ENCODE assay signal across 24 mouse cellular contexts in genomic region chr8:94282453-94282985, GRCm38 (mm10). TPM values are rescaled to one million over a fixed set of nuclear protein-coding genes. Genes with fewer than 3 reads are reported as not detected.
DNase-seq lines count a peak whose midpoint lies in the region; ATAC-seq lines count a peak whose summit lies in the region.
"Had no signal": no experiment of that assay in that cellular context is flagged by ENCODE, and none has a peak within 500 bp of the region (broad histone marks: within the 10 kb centered on the region; RNA-seq: fewer than 3 reads in every experiment).

No protein-coding gene starts in this region.

- H3K36me3 ChIP-seq in heart, embryonic 12.5 days = no peaks in the 10 kb centered on the region
- 0 out of 2 replicates have a peak, but pooled peaks cover under 1% of the 10 kb centered on the region for H3K36me3 ChIP-seq in forebrain, embryonic 10.5 days (replicated peaks)
- H3K36me3 ChIP-seq: hindbrain, embryonic 10.5 days; limb, embryonic 10.5 days; liver, embryonic 15.5 days; midbrain, embryonic 10.5 days had no signal

- no peak for ATAC-seq in heart, embryonic 12.5 days (ENCODE audit: insufficient number of reproducible peaks, low FRiP score)
- ATAC-seq: forebrain, embryonic 13.5 days; inflammation-experienced regulatory T-cells, adult 6 months had no signal

- H3K9me3 ChIP-seq in heart, embryonic 12.5 days (replicated peaks) = no peaks in the 10 kb centered on the region
- H3K9me3 ChIP-seq in forebrain, embryonic 10.5 days = no peaks in the 10 kb centered on the region
- H3K9me3 ChIP-seq: forebrain, embryonic 13.5 days; hindbrain, embryonic 10.5 days; limb, embryonic 10.5 days; liver, embryonic 15.5 days; midbrain, embryonic 10.5 days had no signal

- H3K4me1 ChIP-seq in heart, embryonic 12.5 days (replicated peaks) = 0 out of 2 replicates have a peak, but pooled peaks cover 4% of the 10 kb centered on the region
- H3K4me1 ChIP-seq in forebrain, embryonic 10.5 days = 0 out of 2 replicates have a peak, but pooled peaks cover 6% of the 10 kb centered on the region
- H3K4me1 ChIP-seq: hindbrain, embryonic 10.5 days; limb, embryonic 10.5 days; midbrain, embryonic 10.5 days had no signal

- DNase-seq in heart, adult 11 months = peak; percentile 11
- peak; percentile 78 for DNase-seq in Muller cell, postnatal 12 days (ENCODE audit: inconsistent ontology term)
- peak; percentile 25 for DNase-seq in cerebellum, adult 11-12 months
- peak; percentile 72 for DNase-seq in cerebellum, postnatal 10 days
- DNase-seq in thymus, adult 18-20 months = no peak
- no peak for DNase-seq in forebrain, embryonic 10.5 days (ENCODE audit: extremely low spot score, low spot score)
- DNase-seq in frontal cortex, postnatal 36 days (ENCODE audit: low spot score in 2 of 2) = no peak
- DNase-seq: gastrocnemius, adult 2 months; heart, postnatal 10 days; kidney, adult 8-10 months; kidney, postnatal 10 days; liver; right cerebral cortex, postnatal 25 days; thymus, postnatal 4 days had no signal

- H3K9ac ChIP-seq in heart, embryonic 12.5 days = no peak overlapping the region
- H3K9ac ChIP-seq: forebrain, embryonic 13.5 days; liver, embryonic 15.5 days had no signal

- no peak overlapping the region for H3K4me2 ChIP-seq in heart, embryonic 12.5 days
- H3K4me2 ChIP-seq: forebrain, embryonic 13.5 days; heart, embryonic 11.5 days; liver, embryonic 15.5 days had no signal

- no peak overlapping the region for H3K27ac ChIP-seq in heart, embryonic 12.5 days (ENCODE audit: poor library complexity, severe bottlenecking)
- no peak overlapping the region for H3K27ac ChIP-seq in forebrain, embryonic 10.5 days
- H3K27ac ChIP-seq: forebrain, embryonic 13.5 days; gastrocnemius, adult 2 months; hindbrain, embryonic 10.5 days; limb, embryonic 10.5 days; liver, embryonic 15.5 days; midbrain, embryonic 10.5 days had no signal

- WGBS in heart, embryonic 12.5 days = 92% methylated on average over 3 of the region's 3 CpGs
- 89% methylated on average over 3 of the region's 3 CpGs for WGBS in forebrain, embryonic 10.5 days

- no peaks in the 10 kb centered on the region for H3K27me3 ChIP-seq in heart, embryonic 12.5 days (replicated peaks)
- no peaks in the 10 kb centered on the region for H3K27me3 ChIP-seq in forebrain, embryonic 10.5 days (ENCODE audit: poor library complexity, severe bottlenecking)
- H3K27me3 ChIP-seq: forebrain, embryonic 13.5 days; liver, embryonic 15.5 days had no signal

- no peak overlapping the region for H3K4me3 ChIP-seq in heart, embryonic 12.5 days
- H3K4me3 ChIP-seq in forebrain, embryonic 10.5 days = no peak overlapping the region
- H3K4me3 ChIP-seq: forebrain, embryonic 13.5 days; gastrocnemius, adult 2 months; hindbrain, embryonic 10.5 days; limb, embryonic 10.5 days; liver, embryonic 15.5 days; midbrain, embryonic 10.5 days had no signal

RNA-seq across cellular contexts. Expression of gene Slc12a3, which starts 46.5 kb away (rescaled TPM):
- 0.10 TPM in 1 of 2 replicates, not detected in the other for polyA plus RNA-seq in heart, embryonic 12.5 days (2016; fragmentation: Nextera tagmentation; extraction: Ambion mirVana)
- polyA plus RNA-seq in forebrain, embryonic 10.5 days (2016; fragmentation: Nextera tagmentation; extraction: Ambion mirVana) = not detected in 2 replicates
- polyA plus RNA-seq: embryonic facial prominence, embryonic 11.5 days; forebrain, embryonic 13.5 days; limb, embryonic 10.5 days; midbrain, embryonic 10.5 days; stomach, embryonic 14.5 days had no signal

Comparison
In these comparisons a context has a peak if more than half of its experiments do, and no peak if none do; other contexts are left out.
1. DNase-seq: peak in heart, adult 11 months (single experiment), Muller cell, postnatal 12 days (single experiment), cerebellum, adult 11-12 months (single experiment) and cerebellum, postnatal 10 days (2 of 2); none in thymus, adult 18-20 months (0 of 2), forebrain, embryonic 10.5 days (single experiment) and frontal cortex, postnatal 36 days (0 of 2).